Comparison of ENCODE assay signal across 21 mouse cellular contexts in genomic region chr12:85781606-85782005, GRCm38 (mm10). TPM values are rescaled to one million over a fixed set of nuclear protein-coding genes. Genes with fewer than 3 reads are reported as not detected.
"Had no signal": no experiment of that assay in that cellular context is flagged by ENCODE, and none has a peak within 500 bp of the region (broad histone marks: within the 10 kb centered on the region; RNA-seq: fewer than 3 reads in every experiment).

No protein-coding gene starts in this region.

- H3K4me3 ChIP-seq: midbrain, embryonic 10.5 days; midbrain, embryonic 12.5 days; neural tube, embryonic 13.5 days; neural tube, embryonic 15.5 days had no signal

- H3K36me3 ChIP-seq: midbrain, embryonic 10.5 days; midbrain, embryonic 12.5 days; neural tube, embryonic 13.5 days; neural tube, embryonic 15.5 days had no signal

- H3K9ac ChIP-seq: liver, embryonic 14.5 days; lung, embryonic 14.5 days; midbrain, embryonic 12.5 days; neural tube, embryonic 13.5 days; neural tube, embryonic 15.5 days had no signal

- H3K27me3 ChIP-seq: midbrain, embryonic 12.5 days; neural tube, embryonic 13.5 days; neural tube, embryonic 15.5 days had no signal

- H3K4me2 ChIP-seq: lung, embryonic 14.5 days; midbrain, embryonic 12.5 days; neural tube, embryonic 13.5 days; neural tube, embryonic 15.5 days had no signal

- H3K4me1 ChIP-seq: neural tube, embryonic 13.5 days; neural tube, embryonic 15.5 days had no signal

- DNase-seq: lung, adult 18-20 months; lung, embryonic 14.5 days; lung, postnatal 14 days; lung, postnatal 4 days; midbrain, embryonic 14.5 days; retina, postnatal 1 day; right cerebral cortex, adult 18-20 months; right cerebral cortex, postnatal 25 days; right cerebral cortex, postnatal 4 days; spleen, adult 18-20 months; thymus, adult 18-20 months; thymus, postnatal 14 days; thymus, postnatal 36 days had no signal

- H3K27ac ChIP-seq: liver, embryonic 14.5 days; midbrain, embryonic 10.5 days; midbrain, embryonic 12.5 days; neural tube, embryonic 13.5 days; neural tube, embryonic 15.5 days had no signal

- H3K9me3 ChIP-seq: midbrain, embryonic 10.5 days; midbrain, embryonic 12.5 days; neural tube, embryonic 13.5 days; neural tube, embryonic 15.5 days had no signal

RNA-seq across cellular contexts. Expression of gene Flvcr2, which starts 35.3 kb away (rescaled TPM):
- total RNA-seq: megakaryocyte, adult 5-6 weeks; megakaryocyte-erythroid progenitor cell, adult 5-6 weeks; monocyte, adult 5-6 weeks had no signal
